Mouse (Mus musculus) kidney, embryonic 15.5 days (tissue): ENCODE measurements around the gene Gm2237. TPM values are rescaled to one million over a fixed set of nuclear protein-coding genes. Genes with fewer than 3 reads are reported as not detected.
"Not testable (repeated sequence)": the region's sequence is repeated elsewhere in the genome, so short reads cannot be mapped to it uniquely, and the experiment has no call there.

Source experiments
- ATAC-seq: fragments of 200-750 bp; cut with Nextera tagmentation; replicated peaks from 2 replicates; pipeline ENCODE4 v1.8.0; 2017; ENCODE audit warnings: moderate TSS enrichment; ENCODE audit not compliant: low FRiP score
- H3K27ac ChIP-seq: fragments of 300-500 bp; sonication (generic); 2 replicates; pipeline ENCODE4 v1.5.1; 2015; ENCODE audit warnings: mild to moderate bottlenecking, inconsistent platforms
- H3K27me3 ChIP-seq: fragments of 300-500 bp; sonication (generic); 2 replicates; pipeline ENCODE4 v1.6.1; 2015; ENCODE audit warnings: inconsistent platforms
- H3K36me3 ChIP-seq: fragments of 300-500 bp; sonication (generic); 2 replicates; pipeline ENCODE4 v1.6.1; 2015; ENCODE audit warnings: inconsistent platforms
- H3K4me1 ChIP-seq: fragments of 300-500 bp; sonication (generic); 2 replicates; pipeline ENCODE4 v1.6.1; 2015; ENCODE audit warnings: inconsistent platforms
- H3K4me2 ChIP-seq: fragments of 300-500 bp; sonication (generic); 2 replicates; pipeline ENCODE4 v1.6.1; 2015; ENCODE audit warnings: moderate library complexity, mild to moderate bottlenecking, inconsistent platforms
- H3K4me3 ChIP-seq: fragments of 300-500 bp; sonication (generic); replicated peaks from 2 replicates; pipeline ENCODE4 v1.5.1; 2015; ENCODE audit warnings: mild to moderate bottlenecking, inconsistent platforms
- H3K9ac ChIP-seq: fragments of 300-500 bp; sonication (generic); 2 replicates; pipeline ENCODE4 v1.6.1; 2015; ENCODE audit warnings: mild to moderate bottlenecking, inconsistent platforms
- H3K9me3 ChIP-seq: fragments of 300-500 bp; sonication (generic); replicated peaks from 2 replicates; pipeline ENCODE4 v1.6.1; 2016; ENCODE audit warnings: inconsistent platforms
- WGBS: fragments of 180-500 bp; shearing (Covaris S2); methylation state at CpG from one replicate; pipeline ENCODE4 v1.1.7; 2015; ENCODE audit warnings: mixed read lengths; 5-methylcytosine and 5-hydroxymethylcytosine counted together
- polyA plus RNA-seq: library from polyadenylated mRNA; unstranded; fragments of >200 nt; fragmentation: Nextera tagmentation; extraction: Ambion mirVana; gene quantifications from 2 replicates; pipeline ENCODE4 v1.2.1, GENCODE M21; 2015

The Gm2237 gene
- 1.6 and 2.4 TPM in 2 replicates for polyA plus RNA-seq

- H3K27me3 ChIP-seq, H3K27ac ChIP-seq, H3K4me1 ChIP-seq, ATAC-seq, H3K9me3 ChIP-seq, H3K36me3 ChIP-seq: not testable (repeated sequence)
- Histone ChIP-seq H3K4me3 (peak within 1 kb of the TSS; percentile 48), H3K4me2 (peak within 1 kb of the TSS; percentile 60), H3K9ac (peak within 1 kb of the TSS; percentile 38; the same call in 1 of the 2 replicates)
- 2% methylated on average over 16 of the region's 62 CpGs for WGBS
These were observed at the start of gene Gm2237 for GRCm38 (mm10) chr14:19584804-19585667. Gm2237 (minus strand) TSS chr14:19585135.

- not testable (repeated sequence) for H3K9me3 ChIP-seq, H3K9ac ChIP-seq, ATAC-seq, H3K36me3 ChIP-seq, H3K27me3 ChIP-seq, H3K4me3 ChIP-seq, H3K27ac ChIP-seq, H3K4me1 ChIP-seq, H3K4me2 ChIP-seq
- WGBS, result 77% methylated on average over 1 of the region's 2 CpGs
These were observed 17.5 kb upstream of the Gm2237 start, which contains the start of gene Gm5458 for GRCm38 (mm10) chr14:19602481-19602880. Gm5458 (minus strand) TSS chr14:19602581.

GRCm38 (mm10) chr14:19549863-19550262 is 35.1 kb downstream of the Gm2237 start, which contains the start of gene Gm2244:
Gm2244 (minus strand) TSS chr14:19549963.
- ATAC-seq, H3K9me3 ChIP-seq, H3K4me1 ChIP-seq, H3K36me3 ChIP-seq, H3K4me2 ChIP-seq, H3K9ac ChIP-seq, H3K27ac ChIP-seq, H3K27me3 ChIP-seq, H3K4me3 ChIP-seq: not testable (repeated sequence)
- 50% methylated on average over 1 of the region's 3 CpGs for WGBS

Other genes with a start within 250 kb of the Gm2237 start
- 0.28 TPM in 1 of 2 replicates, not detected in the other for gene Gm21738, start 166.2 kb downstream of the Gm2237 start, polyA plus RNA-seq
- gene Gm2244, start 35.2 kb downstream of the Gm2237 start, polyA plus RNA-seq, result 0.10 TPM in 2 replicates
- not detected in 2 replicates for gene Gm5458, start 17.4 kb upstream of the Gm2237 start, polyA plus RNA-seq
- gene Nid2, start 166.1 kb upstream of the Gm2237 start, polyA plus RNA-seq, result 104 and 128 TPM in 2 replicates
- gene Rtraf, start 238.7 kb upstream of the Gm2237 start, polyA plus RNA-seq, result 211 and 221 TPM in 2 replicates